Mouse (Mus musculus) G1E (cell line): Measurements from ENCODE around the gene Ccdc40. TPM values are rescaled to one million over a fixed set of nuclear protein-coding genes. Genes with fewer than 3 reads are reported as not detected.
A peak's percentile ranks its signal among the peaks of the same experiment; 100 is the strongest.

Source experiments
- ATAC-seq: 2 replicates; pipeline ENCODE4 v1.8.0; 2016; ENCODE audit warnings: mild to moderate bottlenecking; ENCODE audit not compliant: insufficient number of reproducible peaks, poor library complexity, low FRiP score, severe bottlenecking; ENCODE audit errors: extremely low read depth
- DNase-seq: peaks from one replicate; pipeline ENCODE4 v3.0.0; 2012; ENCODE audit warnings: low spot score
- H3K27me3 ChIP-seq: 2 replicates; pipeline ENCODE4 v1.6.1; 2012; ENCODE audit warnings: mild to moderate bottlenecking, low read length, inconsistent platforms; ENCODE audit not compliant: insufficient read depth
- H3K36me3 ChIP-seq: replicated peaks from 2 replicates; pipeline ENCODE3; 2012; ENCODE audit warnings: mild to moderate bottlenecking, inconsistent platforms
- H3K4me1 ChIP-seq: 2 replicates; pipeline ENCODE4 v1.6.1; 2012; ENCODE audit warnings: low read depth, low read length, inconsistent platforms, mixed read lengths; ENCODE audit not compliant: insufficient read depth
- H3K4me3 ChIP-seq: 2 replicates; pipeline ENCODE4 v1.5.1; 2012; ENCODE audit warnings: low read depth, mild to moderate bottlenecking, inconsistent platforms, low read length, moderate library complexity, mixed read lengths
- H3K9me3 ChIP-seq: replicated peaks from 2 replicates; pipeline ENCODE4 v1.6.1; 2012; ENCODE audit warnings: inconsistent platforms
- CTCF ChIP-seq: IDR thresholded peaks from 2 replicates; pipeline ENCODE4 v1.5.1; 2012; ENCODE audit warnings: low read depth, low read length, inconsistent platforms, mixed read lengths
- GATA1 ChIP-seq: IDR thresholded peaks from 2 replicates; pipeline ENCODE4 v1.6.1; 2012; ENCODE audit warnings: borderline replicate concordance, low read length, inconsistent platforms, mixed read lengths
- GATA2 ChIP-seq: IDR thresholded peaks from 2 replicates; pipeline ENCODE4 v1.6.1; 2012; ENCODE audit warnings: low read depth, low read length, inconsistent platforms, borderline replicate concordance
- POLR2AphosphoS5 ChIP-seq: IDR thresholded peaks from 2 replicates; pipeline ENCODE4 v1.6.1; 2012; ENCODE audit warnings: low read depth, low read length, inconsistent platforms; ENCODE audit not compliant: insufficient replicate concordance
- TAL1 ChIP-seq: conservative IDR thresholded peaks from 2 replicates; pipeline ENCODE4 v1.6.1; 2012; ENCODE audit warnings: low read depth, low read length, inconsistent platforms, mixed read lengths
- polyA plus RNA-seq: library from polyadenylated mRNA; stranded (reverse); fragments of >175 nt; gene quantifications from 2 replicates; pipeline ENCODE4 v1.2.3, GENCODE M21; 2012
- total RNA-seq, 2 experiments: library from RNA; stranded (forward) in 1 of 2; stranded (reverse) in 1 of 2; fragments of 200-1000 nt in 1 of 2; fragments of >200 nt in 1 of 2; fragmentation: Nextera tagmentation in 1 of 2; gene quantifications; 2 replicates each; pipeline ENCODE4 v1.2.3; 2014 to 2017

The Ccdc40 gene
- total and polyA plus RNA-seq, 3 experiments, result 0.05 TPM; not detected in 2

- ATAC-seq (no peak), DNase-seq (no peak)
- Histone ChIP-seq H3K27me3 (no peaks in the 10 kb centered on the region; the same call in 1 of the 2 replicates), H3K9me3 (peaks cover 96% of the 10 kb centered on the region), H3K4me3 (no peak overlapping the region), H3K36me3 (no peaks in the 10 kb centered on the region), H3K4me1 (no peaks in the 10 kb centered on the region)
- TF ChIP-seq POLR2AphosphoS5, result no peak
- no peak for TF ChIP-seq TAL1
- TF ChIP-seq CTCF, result no peak
- no peak for TF ChIP-seq GATA1
- TF ChIP-seq GATA2, result no peak
These were observed 41.2 kb upstream of the Ccdc40 start for GRCm38 (mm10) chr11:119186989-119187799.

GRCm38 (mm10) chr11:119187800-119188197 is 40.6 kb upstream of the Ccdc40 start:
- H3K27me3 ChIP-seq, result no peaks in the 10 kb centered on the region; the same call in 1 of the 2 replicates
- H3K4me1 ChIP-seq, result no peaks in the 10 kb centered on the region
- H3K36me3 ChIP-seq, result no peaks in the 10 kb centered on the region
- ATAC-seq (no peak), DNase-seq (no peak)
- TF ChIP-seq CTCF, result no peak
- TF ChIP-seq GATA1, result no peak
- no peak for TF ChIP-seq GATA2
- no peak for TF ChIP-seq POLR2AphosphoS5
- no peak for TF ChIP-seq TAL1
- no peak overlapping the region for H3K4me3 ChIP-seq
- peaks cover 96% of the 10 kb centered on the region for H3K9me3 ChIP-seq

GRCm38 (mm10) chr11:119188389-119188788 is 40.0 kb upstream of the Ccdc40 start:
- no peak for TF ChIP-seq POLR2AphosphoS5
- TF ChIP-seq TAL1, result no peak
- TF ChIP-seq CTCF, result no peak
- TF ChIP-seq GATA2, result no peak
- no peak for TF ChIP-seq GATA1
- DNase-seq, result no peak
- Histone ChIP-seq H3K4me1 (no peaks in the 10 kb centered on the region), H3K36me3 (no peaks in the 10 kb centered on the region), H3K9me3 (peaks cover 94% of the 10 kb centered on the region), H3K27me3 (no peaks in the 10 kb centered on the region; the same call in 1 of the 2 replicates), H3K4me3 (no peak overlapping the region)
- ATAC-seq, result no peak

- Histone ChIP-seq H3K27me3 (no peaks in the 10 kb centered on the region; the same call in 1 of the 2 replicates), H3K4me1 (no peaks in the 10 kb centered on the region), H3K9me3 (peaks cover 94% of the 10 kb centered on the region), H3K4me3 (no peak overlapping the region), H3K36me3 (no peaks in the 10 kb centered on the region)
- ATAC-seq (no peak), DNase-seq (no peak)
- TF ChIP-seq TAL1, result no peak
- TF ChIP-seq CTCF, result no peak
- no peak for TF ChIP-seq GATA1
- TF ChIP-seq GATA2, result no peak
- TF ChIP-seq POLR2AphosphoS5, result no peak
These were observed 39.1 kb upstream of the Ccdc40 start for GRCm38 (mm10) chr11:119189319-119189718.

GRCm38 (mm10) chr11:119190498-119190897 is 37.9 kb upstream of the Ccdc40 start:
- Histone ChIP-seq H3K9me3 (peaks cover 90% of the 10 kb centered on the region), H3K27me3 (no peaks in the 10 kb centered on the region; the same call in 1 of the 2 replicates), H3K4me3 (0 out of 2 replicates have a peak overlapping the region, but pooled peaks have one; percentile 21), H3K4me1 (no peaks in the 10 kb centered on the region), H3K36me3 (no peaks in the 10 kb centered on the region)
- TF ChIP-seq GATA1, result no peak
- TF ChIP-seq TAL1, result no peak
- TF ChIP-seq CTCF, result no peak
- TF ChIP-seq GATA2, result no peak
- no peak for TF ChIP-seq POLR2AphosphoS5
- ATAC-seq, result no peak
- no peak for DNase-seq

- Histone ChIP-seq H3K4me3 (no peak overlapping the region), H3K4me1 (no peaks in the 10 kb centered on the region), H3K27me3 (no peaks in the 10 kb centered on the region; the same call in 1 of the 2 replicates), H3K36me3 (no peaks in the 10 kb centered on the region), H3K9me3 (peaks cover 89% of the 10 kb centered on the region)
- TF ChIP-seq GATA2 (no peak), TAL1 (no peak), POLR2AphosphoS5 (no peak), CTCF (no peak), GATA1 (no peak)
- no peak for ATAC-seq
- no peak for DNase-seq
These were observed 36.7 kb upstream of the Ccdc40 start for GRCm38 (mm10) chr11:119191606-119192081.
